Mouse (Mus musculus): Measurements from ENCODE around the gene Rpgrip1.

Rpgrip1 gene

DNA sequence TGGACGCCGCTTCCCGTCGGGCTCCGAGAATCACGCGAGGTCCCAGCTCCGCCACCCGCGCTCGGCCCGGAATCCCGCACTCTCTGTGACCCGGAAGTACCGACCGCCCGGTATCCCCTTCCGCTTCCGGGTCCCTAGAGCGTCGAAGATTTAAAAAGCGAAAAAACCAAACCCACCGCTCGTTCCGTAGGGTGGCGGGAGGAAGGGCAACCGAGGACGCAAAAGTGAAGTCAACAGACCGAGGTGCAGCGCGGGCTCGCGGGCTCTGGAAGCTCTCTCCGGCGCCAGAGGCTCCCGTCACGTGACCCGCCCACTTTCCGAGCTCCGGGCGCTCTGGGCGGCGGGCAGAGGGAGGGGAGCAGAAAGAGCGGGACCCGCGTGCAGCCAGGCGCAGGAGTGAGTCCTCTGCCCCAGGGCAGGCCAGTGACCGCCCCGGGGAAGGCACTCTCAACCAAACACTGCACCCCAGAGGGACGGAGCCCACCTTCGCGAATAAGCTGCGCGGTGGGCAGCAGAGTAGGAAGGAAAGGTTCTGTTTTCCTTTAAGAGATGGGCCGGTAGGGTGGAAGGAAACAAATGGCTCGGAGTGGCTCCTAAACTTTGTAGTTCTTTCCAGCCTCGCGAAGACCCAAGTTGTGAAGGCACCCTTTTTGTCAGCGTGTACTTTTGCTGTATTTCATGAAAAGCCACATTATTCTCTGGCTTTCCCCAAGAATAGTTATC, 86.8 kb downstream of the Rpgrip1 start, which contains the start of gene Supt16:
Gene Supt16 (minus strand): TSS at position 261 of the 723 bp plus-strand sequence.
- peak; percentile 65 to 71 for DNase-seq (ENCODE audit: low spot score in 2 of 2)

GRCm38 (mm10) chr14:52198141-52198540, 87.6 kb downstream of the Rpgrip1 start:
- no peak for DNase-seq (ENCODE audit: low spot score in 2 of 2)

- no peak for DNase-seq (ENCODE audit: low spot score in 2 of 2)
These were observed 88.9 kb downstream of the Rpgrip1 start for GRCm38 (mm10) chr14:52199412-52199811.

All from spleen, postnatal 14 days (tissue).